Mouse (Mus musculus) liver (tissue): ENCODE results near the gene Tfb1m.

Experiments
- DNase-seq: peaks from one replicate; pipeline ENCODE4 v3.0.0-alpha.2; 2020; ENCODE audit warnings: mixed read lengths

Tfb1m gene

GRCm38 (mm10) chr17:3509841-3510240, 47.7 kb downstream of the Tfb1m start:
- peak; percentile 50 for DNase-seq

DNA sequence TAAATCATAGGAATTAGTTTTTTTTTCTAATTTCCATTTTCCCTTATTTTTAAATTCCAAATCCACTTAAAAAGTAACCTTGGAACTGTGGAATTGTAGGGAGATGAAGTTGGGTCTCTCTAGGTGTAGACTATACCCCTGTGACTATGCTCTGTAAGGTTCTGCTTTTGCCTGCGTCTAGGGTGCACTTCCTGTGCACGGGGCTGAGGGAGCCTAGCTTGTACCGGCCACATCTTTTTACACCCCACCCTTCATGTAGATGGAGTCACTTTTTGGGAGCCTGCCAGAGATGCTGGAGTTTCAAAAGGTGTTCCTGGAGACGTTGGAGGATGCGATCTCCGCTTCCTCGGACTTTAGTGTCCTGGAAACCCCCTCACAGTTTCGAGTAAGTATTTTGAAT, 51.1 kb downstream of the Tfb1m start:
- DNase-seq, result no peak

GRCm38 (mm10) chr17:3505711-3506110, 51.9 kb downstream of the Tfb1m start:
- no peak for DNase-seq

- DNase-seq, result no peak
These were observed 56.6 kb downstream of the Tfb1m start for GRCm38 (mm10) chr17:3500936-3501335.

- no peak for DNase-seq
These were observed 57.5 kb downstream of the Tfb1m start for GRCm38 (mm10) chr17:3500076-3500475.

- no peak for DNase-seq
These were observed 58.1 kb downstream of the Tfb1m start for GRCm38 (mm10) chr17:3499468-3499867.

- no peak for DNase-seq
These were observed 59.0 kb downstream of the Tfb1m start for GRCm38 (mm10) chr17:3498580-3498979.

DNA sequence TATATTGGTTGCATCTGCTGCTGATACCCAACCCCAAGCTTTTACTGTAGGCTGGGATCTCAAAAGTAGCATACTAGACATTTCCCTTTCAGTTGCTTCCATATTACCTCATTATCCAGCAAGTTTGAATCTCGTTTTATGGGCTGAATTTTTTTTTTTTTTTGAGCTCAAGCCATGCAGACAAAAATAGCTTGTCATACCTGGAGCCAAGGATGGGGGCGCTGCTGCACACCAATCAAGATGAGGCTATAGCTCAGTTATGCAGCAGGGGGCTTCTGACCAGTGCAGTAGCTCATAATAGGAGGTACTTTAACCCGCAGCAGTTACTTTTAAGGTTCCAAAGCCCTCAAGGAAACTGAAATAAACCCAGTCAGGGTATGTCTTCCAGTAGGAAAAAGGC, 59.5 kb downstream of the Tfb1m start:
- DNase-seq, result peak; percentile 58

- no peak for DNase-seq
These were observed 61.5 kb downstream of the Tfb1m start for GRCm38 (mm10) chr17:3496080-3496479.

DNA sequence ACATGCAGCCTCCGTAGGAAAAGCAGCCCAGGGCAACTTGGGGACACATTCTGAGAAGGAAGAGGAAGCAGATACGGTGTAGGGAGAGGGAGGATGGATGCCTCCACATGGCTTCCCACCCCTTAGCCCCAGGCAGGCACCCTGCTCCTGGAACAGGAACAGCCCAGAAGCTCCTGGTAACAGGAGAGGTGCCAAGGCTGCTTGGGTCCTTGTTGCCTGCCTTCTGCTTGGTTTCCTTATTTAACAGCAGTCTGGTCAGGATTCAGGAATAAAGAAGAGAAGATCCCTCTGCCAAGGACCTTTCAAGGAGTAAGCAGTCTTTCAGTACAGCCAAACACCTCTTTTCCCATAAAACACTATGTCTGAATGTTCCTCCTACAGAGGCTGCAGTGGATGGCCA, 62.0 kb downstream of the Tfb1m start:
- DNase-seq, result no peak

DNA sequence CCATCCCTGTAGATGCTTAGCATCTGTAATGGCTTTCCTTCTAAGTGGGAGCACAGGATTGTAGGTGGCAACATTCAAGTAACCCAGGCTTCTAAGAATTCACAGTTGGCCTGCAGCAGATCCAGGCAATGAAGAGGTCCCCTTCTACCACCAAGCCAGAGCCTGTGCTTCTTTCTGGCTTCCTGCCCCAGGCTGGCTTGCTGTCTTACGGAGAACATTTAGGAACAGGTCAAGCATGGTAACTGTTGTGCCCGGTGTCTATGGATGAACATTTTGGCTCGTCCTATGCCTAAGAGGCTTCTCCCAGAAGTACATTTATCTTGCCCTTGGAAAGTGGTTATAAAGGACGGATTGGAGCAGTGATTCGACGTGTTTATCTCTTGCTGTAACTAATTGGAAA, 65.9 kb downstream of the Tfb1m start:
- DNase-seq, result no peak

- DNase-seq, result no peak
These were observed 66.5 kb downstream of the Tfb1m start for GRCm38 (mm10) chr17:3491065-3491464.

GRCm38 (mm10) chr17:3490216-3490895, 67.2 kb downstream of the Tfb1m start:
- DNase-seq, result no peak

DNA sequence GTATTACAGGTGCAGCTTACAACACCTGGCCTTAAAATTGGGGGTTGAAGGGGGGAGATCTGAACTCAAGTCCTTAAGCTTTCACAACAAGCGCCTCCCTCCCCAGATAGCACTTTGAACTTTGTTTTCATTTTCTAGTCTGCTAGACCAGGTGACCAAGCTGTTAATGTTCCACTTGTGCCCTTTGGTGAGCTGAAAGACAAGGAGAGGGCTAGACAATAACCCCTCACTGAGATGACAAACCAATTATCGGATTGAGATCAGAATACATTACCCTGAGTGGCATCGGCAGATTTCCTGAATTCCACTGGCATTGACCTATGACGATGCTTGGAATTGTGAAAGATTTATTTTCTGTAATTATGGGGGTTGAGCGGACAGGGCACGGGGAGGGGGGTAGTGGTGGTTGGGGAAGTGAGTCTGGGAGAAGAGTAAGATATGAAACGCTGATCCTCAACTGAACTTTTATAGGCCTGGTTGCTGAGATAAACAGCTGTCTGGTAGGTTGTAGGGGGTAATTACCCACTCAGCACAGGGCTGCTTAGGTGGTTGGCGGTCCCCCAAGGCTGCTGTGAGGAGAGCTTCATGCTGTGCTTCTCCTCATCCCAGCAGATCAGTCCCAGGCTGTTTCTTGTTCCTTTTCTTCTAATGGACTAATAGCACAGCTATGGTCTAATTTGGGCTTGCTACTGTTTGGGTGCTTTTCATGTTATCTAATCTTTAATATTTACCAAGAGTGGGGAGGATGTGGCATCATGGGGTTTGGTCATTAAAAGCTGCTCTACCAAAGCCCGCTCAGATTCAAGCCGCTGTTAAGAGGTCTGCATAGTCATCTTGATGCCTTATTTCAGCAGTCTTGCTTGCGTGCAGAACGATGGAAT, 69.6 kb downstream of the Tfb1m start:
- DNase-seq, result no peak

DNA sequence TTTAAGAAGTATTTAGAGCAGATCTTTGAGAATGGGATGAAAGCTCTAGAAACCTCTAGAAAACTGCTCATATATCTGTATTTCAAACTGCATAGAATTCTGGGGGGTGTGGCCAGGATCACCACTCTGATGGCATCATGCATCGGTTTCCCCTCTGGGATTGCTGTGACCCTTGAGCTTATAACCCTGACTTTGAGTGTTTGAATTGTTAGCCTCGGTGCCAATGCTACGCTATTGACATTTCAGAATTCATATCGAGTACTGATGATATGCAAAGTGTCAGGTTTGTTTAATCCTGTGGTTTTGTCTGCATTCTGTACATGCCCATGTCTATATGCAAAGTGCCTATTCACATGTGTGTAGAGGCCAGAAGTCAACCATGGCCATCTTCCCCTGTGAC, 70.4 kb downstream of the Tfb1m start:
- no peak for DNase-seq

- no peak for DNase-seq
These were observed 71.7 kb downstream of the Tfb1m start for GRCm38 (mm10) chr17:3485851-3486250.

DNA sequence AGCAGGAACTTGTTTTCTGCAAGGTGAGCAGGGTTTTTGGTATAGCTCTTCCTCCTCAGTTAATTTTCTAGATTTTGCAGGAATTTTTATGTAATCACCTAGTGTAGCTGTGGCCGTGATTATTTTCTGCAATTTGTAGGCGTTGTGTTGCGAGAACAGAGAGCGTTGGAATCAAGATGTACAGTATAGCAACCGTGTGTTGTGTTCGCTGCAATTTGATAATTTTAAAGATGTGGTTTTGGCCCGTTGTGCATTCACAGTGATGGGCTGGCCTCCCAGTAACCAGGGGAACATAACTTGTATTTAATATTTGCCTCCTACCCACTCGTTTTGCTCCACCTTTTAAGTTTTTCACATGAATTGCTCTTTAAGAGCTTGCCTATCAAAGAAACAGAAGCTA, 74.5 kb downstream of the Tfb1m start:
- DNase-seq, result no peak

GRCm38 (mm10) chr17:3481576-3482575, 75.7 kb downstream of the Tfb1m start:
- no peak for DNase-seq

DNA sequence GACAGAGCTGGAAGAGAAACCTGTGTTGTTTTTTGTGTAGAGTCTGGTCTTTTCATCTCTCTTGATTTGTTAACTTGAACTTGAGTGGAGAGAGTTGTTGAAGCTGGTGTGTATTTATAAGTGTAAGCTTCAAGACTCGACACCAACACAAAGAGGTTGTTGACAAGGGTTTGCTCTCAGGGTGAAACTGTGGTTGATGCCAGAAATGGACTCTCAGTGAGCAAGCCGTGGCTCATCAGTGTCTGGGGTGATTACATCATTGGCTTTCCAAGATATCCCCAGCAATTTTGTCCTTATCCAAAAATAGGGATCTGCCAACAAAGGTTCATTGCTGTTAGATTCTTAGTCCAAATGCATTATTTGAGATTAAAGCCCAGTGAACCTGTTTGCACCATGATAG, 81.0 kb downstream of the Tfb1m start:
- DNase-seq, result no peak

DNA sequence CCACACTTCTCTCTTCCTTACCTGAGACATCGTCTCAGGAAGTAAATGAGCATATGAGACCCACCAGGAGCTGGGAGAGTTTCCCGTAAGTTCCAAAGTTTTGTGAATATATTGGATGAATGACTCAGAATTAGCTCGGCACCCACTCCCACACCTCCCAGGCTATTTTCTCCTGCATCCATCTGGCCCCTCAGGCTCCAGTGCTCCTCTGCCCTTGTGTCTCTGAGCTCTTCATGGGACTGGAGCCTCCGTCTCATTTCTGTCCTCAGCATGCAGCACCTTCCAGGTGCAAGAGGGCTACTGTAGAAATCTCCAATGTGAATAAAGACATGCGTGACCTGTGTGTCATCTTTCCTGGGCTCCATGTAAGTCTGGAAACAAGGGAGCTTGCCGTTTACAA, 85.6 kb downstream of the Tfb1m start:
- DNase-seq, result no peak
